Mouse (Mus musculus) bone marrow macrophage, adult 2 months (primary cell): ENCODE data around the gene Tspan5.

Experiments
- CTCF ChIP-seq: IDR thresholded peaks from 2 replicates; pipeline ENCODE4 v1.5.1; 2012; ENCODE audit warnings: low read depth, mild to moderate bottlenecking, low read length, moderate library complexity
- POLR2A ChIP-seq: IDR thresholded peaks from 2 replicates; pipeline ENCODE4 v1.6.1; 2012; ENCODE audit warnings: mild to moderate bottlenecking, low read depth, low read length, borderline replicate concordance

GRCm38 (mm10) chr3:138861589-138861988 lies 119.6 kb downstream of the Tspan5 start:
- TF ChIP-seq POLR2A: no peak
- no peak for TF ChIP-seq CTCF
